Mouse (Mus musculus): Measurements from ENCODE around the gene Med28. TPM values are rescaled to one million over a fixed set of nuclear protein-coding genes. Genes with fewer than 3 reads are reported as not detected.

The Med28 gene
- polyA plus RNA-seq (2012; rRNA removed) = 148 and 174 TPM in 2 replicates

DNA sequence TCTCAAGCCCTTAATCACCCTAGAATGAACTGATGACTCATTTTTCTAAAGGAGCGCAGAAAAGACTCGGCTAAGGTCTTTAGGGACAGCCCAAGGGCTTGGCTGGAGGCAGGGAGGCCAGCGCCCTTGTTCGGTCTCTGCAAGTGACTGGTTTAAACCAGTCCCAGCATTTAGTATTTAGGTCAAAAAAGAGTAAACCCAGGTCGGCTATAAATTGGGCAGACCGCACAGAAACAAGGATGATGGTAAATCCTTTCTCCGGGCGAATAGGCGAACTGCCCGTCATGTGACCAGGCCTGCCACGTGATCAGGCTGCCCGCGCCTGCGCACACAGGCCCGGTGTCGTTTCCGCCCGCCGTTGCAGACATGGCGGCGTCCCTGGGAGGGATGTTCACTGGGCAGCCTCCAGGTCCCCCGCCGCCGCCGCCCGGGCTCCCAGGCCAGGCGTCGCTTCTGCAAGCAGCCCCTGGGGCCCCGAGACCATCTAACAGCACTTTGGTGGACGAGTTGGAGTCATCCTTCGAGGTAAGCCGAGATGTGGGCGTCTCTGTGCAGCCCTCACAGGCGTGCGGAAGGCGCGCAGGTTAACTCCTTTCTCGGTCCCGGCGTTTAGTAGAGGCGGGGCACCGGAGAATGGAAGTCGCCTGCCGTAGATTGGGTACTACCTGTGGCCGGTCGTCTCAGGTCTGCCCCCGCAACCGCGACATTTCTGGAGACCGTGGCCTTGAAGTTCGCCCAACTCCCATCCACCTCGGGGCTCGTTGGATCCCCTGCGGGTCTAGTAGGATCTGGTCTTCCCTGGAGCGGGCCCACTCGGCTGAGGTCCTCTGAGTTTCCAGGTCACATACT is at the start of gene Med28:
Gene Med28, plus strand, starts transcription at position 270 of the 849 bp plus-strand sequence.

DNA sequence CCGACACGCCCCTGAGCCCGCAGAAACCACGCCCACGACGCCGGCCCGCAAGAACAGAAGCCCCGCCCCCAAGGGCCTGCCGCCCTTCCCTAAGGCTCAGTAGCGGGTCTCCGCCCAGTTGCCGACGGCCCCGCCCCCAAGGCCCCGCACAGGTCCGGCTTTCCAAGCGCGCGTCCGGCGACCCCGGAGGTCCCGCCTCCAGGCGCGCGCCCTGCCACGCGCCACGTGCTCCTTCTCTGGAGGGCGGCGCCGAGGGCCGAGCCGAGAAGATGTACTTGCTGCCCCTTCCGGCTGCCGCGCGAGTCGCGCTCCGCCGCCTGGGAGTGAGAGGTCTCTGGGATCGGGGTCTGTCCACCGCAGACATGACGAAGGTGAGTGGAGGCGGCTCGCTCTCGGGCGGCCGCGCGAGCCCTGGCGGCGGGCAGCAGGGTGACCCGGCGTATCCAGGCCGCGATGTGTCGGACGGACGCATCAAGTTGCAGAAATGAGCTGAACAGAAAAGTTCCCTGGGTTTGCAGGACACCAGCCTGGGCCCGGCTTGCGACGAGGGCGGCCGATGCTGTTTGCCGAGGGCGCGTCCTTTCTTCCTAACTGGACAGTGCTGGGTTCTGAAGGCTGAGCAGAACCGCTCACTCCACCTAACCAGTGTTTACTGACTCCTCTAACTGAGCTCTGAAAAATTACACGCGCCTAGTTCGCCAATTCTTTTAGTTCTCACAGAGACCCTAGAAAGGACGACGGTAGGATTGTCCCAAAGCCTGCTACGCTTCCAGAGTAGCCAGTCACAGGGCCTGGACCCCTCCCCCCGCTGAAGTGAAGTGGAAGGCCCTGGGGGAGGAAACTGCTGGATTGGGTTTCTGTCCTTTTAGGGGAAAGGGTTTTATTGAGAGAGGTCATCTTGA is 26.6 kb upstream of the Med28 start, which contains the start of gene Lap3:
Gene Lap3, plus strand, starts transcription at position 184 of the 902 bp plus-strand sequence.

Other genes starting within 250 kb of the Med28 start
- gene Qdpr, start 70.0 kb upstream of the Med28 start, polyA plus RNA-seq (2012; rRNA removed) = 73.2 and 73.5 TPM in 2 replicates
- 0.08 and 0.11 TPM in 2 replicates for gene Clrn2, start 66.5 kb upstream of the Med28 start, polyA plus RNA-seq (2012; rRNA removed)
- 29.1 and 32.0 TPM in 2 replicates for gene Lap3, start 26.9 kb upstream of the Med28 start, polyA plus RNA-seq (2012; rRNA removed)
- gene Fam184b, start 119.4 kb downstream of the Med28 start, polyA plus RNA-seq (2012; rRNA removed) = 2.3 and 2.6 TPM in 2 replicates
- gene Ncapg, start 149.7 kb downstream of the Med28 start, polyA plus RNA-seq (2012; rRNA removed) = 17.4 and 21.6 TPM in 2 replicates

All from central nervous system, embryonic 14 days (tissue).